Mouse (Mus musculus): ENCODE data around the gene Rnf10.

Gene Rnf10

GRCm38 (mm10) chr5:115275998-115276397, 3.3 kb upstream of the Rnf10 start:
- DNase-seq (ENCODE audit: low read depth, low spot score): peak; percentile 96

DNA sequence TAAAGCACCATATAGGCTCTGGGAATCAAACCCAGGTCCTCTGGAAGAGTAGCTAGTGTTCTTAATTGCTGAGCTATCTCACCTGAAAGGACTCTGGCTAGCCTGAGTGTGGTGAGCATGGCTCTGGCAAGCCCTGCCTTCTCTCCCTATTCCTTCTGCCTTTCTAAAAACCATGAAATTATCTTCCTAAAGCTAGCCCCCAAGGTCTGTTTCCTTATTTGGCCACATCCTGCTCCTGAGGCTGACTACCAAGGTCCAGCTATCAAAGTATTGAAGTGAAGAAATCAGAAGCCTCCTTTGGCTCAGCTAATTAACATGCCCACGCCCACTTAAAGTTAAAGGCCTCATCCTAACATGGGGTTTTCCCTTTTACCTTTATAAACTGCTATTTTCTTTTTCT, 2.1 kb upstream of the Rnf10 start:
- DNase-seq (ENCODE audit: low read depth, low spot score): no peak

DNA sequence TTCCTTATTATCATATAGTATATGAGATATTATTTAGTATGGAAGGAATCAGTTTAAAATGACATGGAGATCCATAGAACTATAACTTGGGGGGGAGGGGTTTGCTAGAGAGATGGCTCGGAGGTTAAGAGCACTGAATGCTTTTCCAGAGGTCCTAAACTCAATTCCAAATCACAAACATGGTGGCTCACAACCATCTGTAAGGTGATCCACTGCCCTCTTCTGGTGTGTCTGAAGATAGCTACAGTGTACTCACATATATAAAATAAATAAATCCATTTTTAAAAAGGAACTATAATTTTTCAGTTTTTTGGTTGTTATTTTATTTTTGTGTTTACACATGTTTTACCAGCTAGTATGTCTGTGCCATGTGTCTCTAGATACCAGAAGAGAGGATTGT, 1.7 kb upstream of the Rnf10 start:
- DNase-seq (ENCODE audit: low read depth, low spot score): no peak

DNA sequence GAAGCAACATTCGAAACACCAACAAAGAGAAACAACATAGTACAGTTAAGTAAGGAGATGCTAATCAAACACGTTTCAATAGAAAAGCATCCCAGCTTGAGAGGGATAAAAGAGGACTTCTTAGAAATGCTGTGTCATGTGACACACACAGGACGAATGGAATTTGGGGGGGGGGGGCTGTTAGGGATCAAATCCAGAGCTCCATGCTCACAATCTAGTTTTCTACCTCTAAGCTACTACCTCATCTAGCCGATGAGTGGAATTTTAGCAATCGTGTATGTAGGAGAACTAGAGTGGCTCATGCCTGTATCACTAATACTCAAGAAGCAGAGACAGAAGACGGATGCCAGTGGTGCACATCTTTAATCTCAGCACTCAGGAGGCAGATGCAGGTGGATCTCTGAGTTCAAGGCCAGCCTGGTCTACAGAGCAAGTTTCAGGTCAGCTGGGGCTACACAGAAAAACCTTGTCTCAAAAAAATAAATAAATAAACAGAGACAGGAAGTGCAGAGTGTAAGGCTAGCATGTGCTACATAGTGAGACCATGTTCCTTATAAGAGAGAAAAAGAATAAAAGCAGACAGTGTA, 944 bp upstream of the Rnf10 start:
- no peak for DNase-seq (ENCODE audit: low read depth, low spot score)

GRCm38 (mm10) chr5:115271931-115272811, 527 bp downstream of the Rnf10 start:
- peak; percentile 83 for DNase-seq (ENCODE audit: low read depth, low spot score)

DNA sequence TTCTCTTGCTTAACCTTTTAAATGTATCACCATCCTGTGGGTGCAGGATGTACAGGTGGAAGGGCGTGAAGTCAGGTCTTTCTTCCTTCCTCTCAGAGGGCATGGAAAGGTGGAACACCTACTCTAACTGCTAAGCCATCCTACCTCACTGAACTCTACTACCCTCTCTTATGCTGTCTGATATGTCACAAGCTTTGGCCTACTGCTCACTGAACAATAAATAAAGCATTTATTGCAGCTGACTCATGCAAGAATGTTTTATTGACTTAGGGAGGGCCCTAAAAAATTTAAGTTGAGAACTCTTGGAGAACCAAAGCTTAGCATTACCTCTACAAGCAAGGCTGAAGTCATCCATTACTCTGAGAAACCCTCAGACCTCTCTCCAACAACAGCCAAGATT, 2.7 kb downstream of the Rnf10 start:
- DNase-seq (ENCODE audit: low read depth, low spot score): no peak

DNA sequence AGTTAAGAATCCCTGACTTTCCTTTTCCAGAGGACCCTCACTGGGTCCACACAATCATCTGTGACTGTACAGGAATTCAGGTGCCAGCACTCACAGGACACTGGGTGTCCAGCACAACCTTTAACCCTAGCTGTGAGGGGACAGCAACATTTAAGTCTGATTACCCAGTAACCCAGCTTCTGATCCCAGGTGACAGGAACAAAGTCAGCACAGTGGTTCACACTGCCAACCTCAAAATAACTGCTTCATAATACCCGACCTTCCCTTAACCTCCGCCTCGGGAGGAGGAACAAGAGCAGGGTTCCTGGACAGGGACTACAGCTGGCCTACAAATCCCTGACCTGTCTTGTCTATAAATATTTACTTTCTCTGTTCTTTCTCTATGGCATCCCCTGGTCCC, 4.4 kb downstream of the Rnf10 start:
- no peak for DNase-seq (ENCODE audit: low read depth, low spot score)

- DNase-seq (ENCODE audit: low read depth, low spot score): no peak
Measured at GRCm38 (mm10) chr5:115267469-115268045, 5.1 kb downstream of the Rnf10 start.

- no peak for DNase-seq (ENCODE audit: low read depth, low spot score)
Measured at GRCm38 (mm10) chr5:115266787-115267468, 5.8 kb downstream of the Rnf10 start.

DNA sequence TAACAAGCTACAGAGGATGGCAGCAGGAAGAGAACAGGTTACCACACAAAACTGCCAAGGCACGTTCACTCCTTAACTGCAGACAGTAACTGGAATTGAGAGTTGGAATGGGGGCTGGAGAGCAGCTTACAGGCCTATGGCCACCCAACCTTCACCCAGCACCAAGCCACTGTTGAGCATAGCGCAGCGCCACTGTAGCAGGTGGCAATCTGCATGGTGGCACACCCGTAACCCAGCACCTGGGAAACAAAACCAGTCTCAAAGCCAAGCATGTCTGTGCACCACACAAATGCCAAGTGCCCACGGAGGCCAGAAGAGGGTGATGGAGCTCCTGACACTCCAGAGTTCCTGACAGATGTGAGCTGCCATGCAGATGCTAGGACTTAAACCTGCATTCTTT, 6.4 kb downstream of the Rnf10 start:
- DNase-seq (ENCODE audit: low read depth, low spot score): no peak

- no peak for DNase-seq (ENCODE audit: low read depth, low spot score)
Measured at GRCm38 (mm10) chr5:115262502-115263291, 10.0 kb downstream of the Rnf10 start.

GRCm38 (mm10) chr5:115261880-115262279, 10.8 kb downstream of the Rnf10 start:
- no peak for DNase-seq (ENCODE audit: low read depth, low spot score)

- no peak for DNase-seq (ENCODE audit: low read depth, low spot score)
Measured at GRCm38 (mm10) chr5:115261141-115261540, 11.6 kb downstream of the Rnf10 start.

DNA sequence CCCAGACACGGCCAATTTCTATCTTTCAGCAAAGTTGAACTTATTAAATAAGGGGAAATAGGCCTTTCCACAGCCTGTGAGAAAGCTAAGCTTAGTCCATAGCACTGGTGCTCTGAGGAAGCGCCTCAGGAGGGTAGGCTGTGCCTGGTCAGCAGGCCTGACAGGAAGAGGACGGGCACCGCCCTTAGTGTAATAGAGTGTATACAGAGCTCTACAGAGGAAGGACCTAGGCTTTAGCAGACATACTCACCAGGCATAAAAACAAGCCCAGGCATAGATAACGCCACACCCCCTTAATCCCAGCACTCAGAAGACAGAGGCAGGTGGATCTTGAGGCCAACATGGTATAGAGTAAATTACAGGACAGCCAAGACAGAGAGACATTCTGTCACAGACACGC, 12.3 kb downstream of the Rnf10 start:
- no peak for DNase-seq (ENCODE audit: low read depth, low spot score)

- no peak for DNase-seq (ENCODE audit: low read depth, low spot score)
Measured at GRCm38 (mm10) chr5:115256909-115257546, 15.7 kb downstream of the Rnf10 start.

GRCm38 (mm10) chr5:115255472-115255871, 17.2 kb downstream of the Rnf10 start:
- no peak for DNase-seq (ENCODE audit: low read depth, low spot score)

DNA sequence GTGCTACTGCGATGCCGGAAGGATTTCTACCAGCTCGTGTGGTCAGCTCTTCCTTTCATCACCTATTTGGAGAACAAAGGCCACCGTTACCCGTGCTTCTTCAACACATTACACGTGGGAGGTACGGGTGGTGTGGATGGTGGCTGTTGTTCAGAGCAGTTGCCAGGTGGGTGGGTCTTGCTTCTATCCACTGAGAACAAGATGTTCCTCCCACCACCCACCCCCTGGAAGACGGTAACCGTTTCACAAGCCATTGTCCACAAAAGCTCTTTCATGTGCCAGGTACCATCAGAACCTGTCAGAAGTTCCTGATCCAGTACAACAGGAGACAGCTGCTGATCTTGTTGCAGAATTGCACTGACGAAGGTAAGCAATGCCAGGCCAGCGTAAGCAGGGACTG, 32.5 kb downstream of the Rnf10 start:
- DNase-seq (ENCODE audit: low read depth, low spot score): no peak

GRCm38 (mm10) chr5:115238729-115239195, 33.9 kb downstream of the Rnf10 start:
- no peak for DNase-seq (ENCODE audit: low read depth, low spot score)

GRCm38 (mm10) chr5:115237803-115238728, 34.6 kb downstream of the Rnf10 start:
- DNase-seq (ENCODE audit: low read depth, low spot score): peak; percentile 92

DNA sequence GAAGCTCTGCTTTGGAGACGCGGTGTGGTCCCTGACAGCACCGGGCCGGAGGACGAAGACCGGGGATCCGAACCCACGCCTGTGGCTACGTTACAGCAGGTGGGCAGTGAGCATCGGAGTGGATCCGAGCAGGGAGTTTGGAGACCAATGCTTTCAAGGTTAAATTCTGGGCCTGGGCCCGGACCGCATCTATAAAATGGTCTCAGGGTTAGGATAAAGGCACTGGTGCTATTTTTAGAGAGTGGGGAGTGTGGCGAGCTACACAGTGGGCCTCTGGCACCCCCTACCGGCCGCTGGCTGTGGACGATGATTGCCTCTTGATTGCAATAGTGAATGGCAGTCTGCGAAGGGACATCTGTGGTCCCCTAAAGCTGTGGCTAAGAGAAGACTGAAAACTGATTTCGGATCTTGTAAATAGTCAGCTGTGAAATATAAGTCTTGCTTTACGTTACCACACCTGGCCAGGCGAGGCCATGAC, 36.9 kb downstream of the Rnf10 start, which contains the start of gene Pop5:
Pop5 (plus strand) TSS at position 51 of the 478 bp plus-strand sequence.
- DNase-seq (ENCODE audit: low read depth, low spot score): peak; percentile 85
